Mouse (Mus musculus) kidney, adult 2 months (tissue): ENCODE data around the gene Pdzd7. TPM values are rescaled to one million over a fixed set of nuclear protein-coding genes. Genes with fewer than 3 reads are reported as not detected.

Experiments used
- DNase-seq: peaks from one replicate; pipeline ENCODE4 v3.0.0; 2021
- H3K27ac ChIP-seq: fragments of 200-500 bp; 2 replicates; pipeline ENCODE4 v1.5.1; 2012; ENCODE audit warnings: low read depth, low read length, control low read depth, inconsistent platforms; ENCODE audit not compliant: insufficient read depth
- H3K27me3 ChIP-seq: fragments of 200-500 bp; replicated peaks from 2 replicates; pipeline ENCODE4 v1.6.1; 2012; ENCODE audit warnings: mild to moderate bottlenecking, moderate library complexity, low read length, inconsistent platforms; ENCODE audit not compliant: control insufficient read depth, insufficient read depth
- H3K36me3 ChIP-seq: fragments of 200-500 bp; 2 replicates; pipeline ENCODE4 v1.6.1; 2012; ENCODE audit warnings: mild to moderate bottlenecking, moderate library complexity, low read length, inconsistent platforms; ENCODE audit not compliant: control insufficient read depth, insufficient read depth
- H3K4me1 ChIP-seq: fragments of 200-500 bp; 2 replicates; pipeline ENCODE4 v1.6.1; 2011; ENCODE audit warnings: low read length; ENCODE audit not compliant: control insufficient read depth, insufficient read depth
- H3K4me3 ChIP-seq: fragments of 200-500 bp; 2 replicates; pipeline ENCODE4 v1.5.1; 2011; ENCODE audit warnings: mild to moderate bottlenecking, low read depth, low read length, control low read depth; ENCODE audit not compliant: insufficient read depth
- CTCF ChIP-seq: fragments of 200-500 bp; conservative IDR thresholded peaks from 2 replicates; pipeline ENCODE4 v1.5.1; 2011; ENCODE audit warnings: low read depth, mild to moderate bottlenecking, control low read depth, low read length, moderate library complexity, mixed read lengths; ENCODE audit not compliant: insufficient read depth, insufficient read length
- POLR2A ChIP-seq: fragments of 200-500 bp; IDR thresholded peaks from one replicate; pipeline ENCODE4 v1.6.1; 2011; ENCODE audit warnings: low read depth, low read length, control low read depth
- WGBS: fragments of 180-500 bp; shearing (Covaris S2); methylation state at CpG from one replicate; pipeline ENCODE4 v1.1.7; 2018; 5-methylcytosine and 5-hydroxymethylcytosine counted together
- polyA plus RNA-seq: library from polyadenylated mRNA; depleted of rRNA; stranded (reverse); fragments of >200 nt; gene quantifications from 2 replicates; pipeline ENCODE4 v1.2.3, GENCODE M21; 2012

The Pdzd7 gene
- polyA plus RNA-seq, 1 experiment: 0.74 TPM

DNA sequence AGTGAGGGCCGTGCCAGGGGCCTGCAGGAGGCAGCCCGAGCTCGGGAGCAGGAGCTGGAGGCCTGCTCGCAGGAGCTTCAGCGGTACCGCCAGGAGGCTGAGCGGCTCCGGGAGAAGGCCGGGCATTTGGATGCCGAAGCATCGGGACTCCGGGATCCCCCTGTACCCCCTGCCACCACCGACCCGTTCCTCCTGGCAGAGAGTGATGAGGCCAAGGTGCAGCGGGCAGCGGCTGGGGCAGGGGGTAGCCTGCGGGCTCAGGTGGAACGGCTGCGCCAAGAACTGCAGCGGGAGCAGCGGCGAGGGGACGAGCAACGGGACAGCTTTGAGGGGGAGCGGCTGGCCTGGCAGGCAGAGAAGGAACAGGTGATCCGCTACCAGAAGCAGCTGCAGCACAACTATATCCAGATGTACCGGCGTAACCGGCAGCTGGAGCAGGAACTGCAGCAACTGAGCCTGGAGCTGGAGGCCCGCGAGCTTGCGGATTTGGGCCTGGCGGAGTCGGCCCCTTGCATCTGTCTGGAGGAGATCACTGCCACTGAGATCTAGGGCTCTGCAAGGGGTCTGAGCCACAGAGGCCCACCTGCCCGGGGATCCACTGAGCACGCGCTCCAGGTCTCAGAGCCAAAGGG lies 19.5 kb downstream of the Pdzd7 start:
- DNase-seq: no peak
- TF ChIP-seq POLR2A (no peak), CTCF (no peak)
- Histone ChIP-seq H3K27me3 (no peaks in the 10 kb centered on the region), H3K36me3 (no peaks in the 10 kb centered on the region; the same call in none of the 2 replicates), H3K4me1 (peaks cover 7% of the 10 kb centered on the region; the same call in 1 of the 2 replicates), H3K4me3 (no peak overlapping the region), H3K27ac (no peak overlapping the region)
- 87% methylated on average over 37 of the region's 37 CpGs for WGBS

- H3K36me3 ChIP-seq: no peaks in the 10 kb centered on the region; the same call in none of the 2 replicates
- 77% methylated on average over 20 of the region's 20 CpGs for WGBS
- H3K4me1 ChIP-seq: 0 out of 2 replicates have a peak, but pooled peaks cover 5% of the 10 kb centered on the region
- no peak overlapping the region for H3K4me3 ChIP-seq
- H3K27ac ChIP-seq: no peak overlapping the region
- no peak for DNase-seq
- no peaks in the 10 kb centered on the region for H3K27me3 ChIP-seq
- TF ChIP-seq POLR2A: no peak
- TF ChIP-seq CTCF: no peak
Measured at GRCm38 (mm10) chr19:45024775-45025174, 20.7 kb downstream of the Pdzd7 start.

GRCm38 (mm10) chr19:45023993-45024392 lies 21.5 kb downstream of the Pdzd7 start:
- H3K36me3 ChIP-seq: no peaks in the 10 kb centered on the region; the same call in none of the 2 replicates
- 75% methylated on average over 11 of the region's 11 CpGs for WGBS

DNA sequence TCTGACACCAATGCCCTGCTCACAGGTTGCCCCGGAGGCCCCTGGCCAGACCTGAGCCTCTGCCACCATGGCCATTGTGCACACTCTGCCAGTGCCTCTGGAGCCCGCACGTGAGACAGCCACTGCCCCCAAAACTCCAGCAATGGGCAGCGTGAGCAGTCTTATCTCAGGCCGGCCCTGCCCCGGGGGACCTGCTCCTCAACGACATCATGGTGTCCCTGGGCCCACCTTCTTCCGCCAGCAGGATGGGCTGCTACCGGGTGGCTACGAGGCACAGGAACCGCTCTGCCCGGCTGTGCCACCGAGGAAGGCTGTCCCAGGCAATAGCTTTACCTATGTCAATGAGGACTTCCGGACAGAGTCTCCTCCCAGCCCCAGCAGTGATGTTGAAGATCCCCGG lies 24.2 kb downstream of the Pdzd7 start:
- H3K36me3 ChIP-seq: no peaks in the 10 kb centered on the region; the same call in none of the 2 replicates
- H3K4me3 ChIP-seq: no peak overlapping the region
- H3K27me3 ChIP-seq: no peaks in the 10 kb centered on the region
- H3K27ac ChIP-seq: no peak overlapping the region
- WGBS: 86% methylated on average over 15 of the region's 15 CpGs
- DNase-seq: no peak
- no peak for TF ChIP-seq CTCF
- no peak for TF ChIP-seq POLR2A
- peaks cover 9% of the 10 kb centered on the region; the same call in 1 of the 2 replicates for H3K4me1 ChIP-seq

More at GRCm38 (mm10) chr19:45023993-45024392, 21.5 kb downstream of the Pdzd7 start:
- TF ChIP-seq POLR2A (no peak), CTCF (no peak)
- peaks cover 5% of the 10 kb centered on the region; the same call in 1 of the 2 replicates for H3K4me1 ChIP-seq
- no peaks in the 10 kb centered on the region for H3K27me3 ChIP-seq
- no peak overlapping the region for H3K27ac ChIP-seq
- H3K4me3 ChIP-seq: no peak overlapping the region
- no peak for DNase-seq

DNA sequence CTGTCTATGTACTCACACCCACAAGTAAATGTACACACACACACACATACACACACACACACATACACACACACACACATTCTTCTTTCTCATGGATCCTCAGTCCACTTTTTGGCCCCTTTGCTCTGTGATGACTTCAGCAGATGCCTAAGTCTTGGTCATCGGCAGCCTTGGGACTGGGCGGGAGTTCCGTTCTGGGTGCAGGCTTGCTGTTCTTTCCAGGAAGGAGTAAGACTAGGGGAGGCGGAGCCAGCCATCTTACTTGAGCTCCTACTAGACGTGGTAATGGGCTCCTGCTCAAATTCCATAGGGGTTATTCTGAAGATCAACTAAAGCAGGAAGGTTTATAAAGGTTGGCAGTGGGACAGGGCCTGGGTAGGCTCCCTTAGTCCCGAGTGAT lies 25.2 kb downstream of the Pdzd7 start:
- peak; percentile 67 for DNase-seq
- H3K27me3 ChIP-seq: no peaks in the 10 kb centered on the region
- H3K4me3 ChIP-seq: no peak overlapping the region
- WGBS: 40% methylated on average over 6 of the region's 6 CpGs
- no peaks in the 10 kb centered on the region; the same call in 1 of the 2 replicates for H3K36me3 ChIP-seq
- no peak overlapping the region for H3K27ac ChIP-seq
- peaks cover 9% of the 10 kb centered on the region; the same call in 1 of the 2 replicates for H3K4me1 ChIP-seq
- TF ChIP-seq CTCF (no peak), POLR2A (no peak)

DNA sequence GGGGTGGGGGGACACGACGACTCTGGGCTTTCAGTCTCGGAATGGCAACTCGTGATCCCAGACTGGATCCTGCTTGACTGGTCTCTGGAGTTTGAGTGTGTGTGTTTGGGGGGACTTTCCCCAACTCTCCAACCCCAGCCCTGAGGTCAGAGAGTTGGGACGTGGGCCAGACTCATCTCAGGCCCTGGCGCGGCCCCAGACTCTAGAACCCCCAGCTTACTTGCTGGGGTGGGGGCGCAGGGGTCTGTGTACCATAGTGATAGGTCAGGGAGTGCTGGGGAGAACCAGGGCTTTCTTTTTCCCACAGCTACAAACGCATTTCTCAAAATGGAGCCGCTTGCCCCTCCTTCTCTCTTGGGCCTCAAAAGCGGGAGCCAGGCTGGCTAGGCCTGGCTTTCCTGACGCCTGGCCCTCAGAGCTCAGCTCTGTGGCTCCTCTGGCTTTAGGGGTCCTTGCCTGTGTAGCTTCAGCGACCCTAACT lies 27.1 kb downstream of the Pdzd7 start:
- Histone ChIP-seq H3K4me3 (peak overlapping the region; percentile 77), H3K4me1 (peaks cover 15% of the 10 kb centered on the region), H3K27ac (peak overlapping the region; percentile 90), H3K27me3 (no peaks in the 10 kb centered on the region), H3K36me3 (no peaks in the 10 kb centered on the region)
- 6% methylated on average over 13 of the region's 13 CpGs for WGBS
- TF ChIP-seq POLR2A: no peak
- peak; percentile 40 for DNase-seq

DNA sequence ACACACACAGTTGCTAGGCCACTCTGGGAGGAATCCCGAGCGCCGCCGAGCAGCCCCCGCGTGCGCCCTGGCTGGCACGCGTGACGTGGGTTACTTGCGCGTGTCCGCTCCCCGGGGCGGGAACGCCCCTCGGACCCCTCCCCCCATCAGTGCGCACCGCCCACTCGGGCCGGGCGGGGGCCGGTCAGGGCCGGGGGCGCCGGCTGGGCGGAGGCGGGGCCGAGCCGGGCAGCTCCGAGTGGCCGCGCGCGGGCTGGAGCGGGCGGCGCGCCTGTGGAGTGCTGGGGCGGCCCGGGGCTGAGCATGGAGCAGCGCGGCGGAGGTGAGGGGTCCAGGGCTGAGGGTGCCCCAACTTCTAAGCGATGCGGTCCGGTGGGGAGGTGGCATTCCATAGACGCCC lies 27.6 kb downstream of the Pdzd7 start:
- H3K4me3 ChIP-seq: peak overlapping the region; percentile 77
- H3K27me3 ChIP-seq: no peaks in the 10 kb centered on the region
- H3K27ac ChIP-seq: peak overlapping the region; percentile 98
- no peaks in the 10 kb centered on the region for H3K36me3 ChIP-seq
- DNase-seq: peak; percentile 92
- peaks cover 15% of the 10 kb centered on the region for H3K4me1 ChIP-seq
- TF ChIP-seq POLR2A (no peak), CTCF (no peak)
- WGBS: 2% methylated on average over 42 of the region's 48 CpGs
